Mouse (Mus musculus) colon, adult 2 months (tissue): Measurements from ENCODE around the gene Topaz1. TPM values are rescaled to one million over a fixed set of nuclear protein-coding genes. Genes with fewer than 3 reads are reported as not detected.

Source experiments
- polyA plus RNA-seq: library from polyadenylated mRNA; depleted of rRNA; stranded (reverse); fragments of >200 nt; gene quantifications from 2 replicates; pipeline ENCODE4 v1.2.3, GENCODE M21; 2012; rRNA removed

Gene Topaz1
- not detected in 2 replicates for polyA plus RNA-seq

GRCm38 (mm10) chr9:122747060-122747459, at the start of gene Topaz1:
TSS of gene Topaz1 (plus strand) at chr9:122747346.

GRCm38 (mm10) chr9:122805053-122805844, 58.1 kb downstream of the Topaz1 start, which contains the start of gene Tcaim:
TSS of gene Tcaim (plus strand) at chr9:122805539.

GRCm38 (mm10) chr9:122843760-122844159, 96.6 kb downstream of the Topaz1 start, which contains the start of gene Gm35549:
TSS of gene Gm35549 (minus strand) at chr9:122844035.

Other genes starting within 250 kb of the Topaz1 start
- gene Tcaim, start 58.2 kb downstream of the Topaz1 start, polyA plus RNA-seq = 1.5 and 2.2 TPM in 2 replicates
- gene Gm35549, start 96.7 kb downstream of the Topaz1 start, polyA plus RNA-seq = not detected in 2 replicates
- gene Zfp445, start 118.7 kb downstream of the Topaz1 start, polyA plus RNA-seq = 13.3 and 14.7 TPM in 2 replicates
- 3.0 and 3.2 TPM in 2 replicates for gene Zkscan7, start 138.3 kb downstream of the Topaz1 start, polyA plus RNA-seq
- gene Zfp105, start 175.7 kb downstream of the Topaz1 start, polyA plus RNA-seq = 0.42 and 0.45 TPM in 2 replicates
- 1.5 and 1.9 TPM in 2 replicates for gene 1110059G10Rik, start 203.7 kb downstream of the Topaz1 start, polyA plus RNA-seq
- 1.7 and 3.0 TPM in 2 replicates for gene Kif15, start 203.7 kb downstream of the Topaz1 start, polyA plus RNA-seq